Mouse (Mus musculus) liver, embryonic 11.5 days (tissue): ENCODE measurements around the gene Kcnj4. TPM values are rescaled to one million over a fixed set of nuclear protein-coding genes. Genes with fewer than 3 reads are reported as not detected.

ENCODE experiments used
- ATAC-seq: fragments of 200-750 bp; cut with Nextera tagmentation; replicated peaks from 2 replicates; pipeline ENCODE4 v1.8.0; 2017; ENCODE audit warnings: moderate number of reproducible peaks, mild to moderate bottlenecking, moderate TSS enrichment, moderate library complexity; ENCODE audit not compliant: low FRiP score
- DNase-seq: peaks from one replicate; pipeline ENCODE4 v3.0.0-alpha.2; 2017; ENCODE audit warnings: low spot score
- H3K27ac ChIP-seq: fragments of 300-500 bp; sonication (generic); 2 replicates; pipeline ENCODE4 v1.5.1; 2014; ENCODE audit warnings: mild to moderate bottlenecking, low read depth, low read length, control low read depth
- H3K27me3 ChIP-seq: fragments of 300-500 bp; sonication (generic); replicated peaks from 2 replicates; pipeline ENCODE4 v1.6.1; 2014; ENCODE audit warnings: low read length, mixed read lengths; ENCODE audit not compliant: control insufficient read depth, insufficient read depth
- H3K36me3 ChIP-seq: fragments of 300-500 bp; sonication (generic); 2 replicates; pipeline ENCODE4 v1.6.1; 2014; ENCODE audit warnings: mild to moderate bottlenecking, low read length, moderate library complexity, mixed read lengths; ENCODE audit not compliant: control insufficient read depth, insufficient read depth
- H3K4me1 ChIP-seq: fragments of 300-500 bp; sonication (generic); replicated peaks from 2 replicates; pipeline ENCODE4 v1.6.1; 2014; ENCODE audit warnings: low read length, mixed read lengths; ENCODE audit not compliant: control insufficient read depth, insufficient read depth
- H3K4me2 ChIP-seq: fragments of 300-500 bp; sonication (generic); 2 replicates; pipeline ENCODE4 v1.6.1; 2014; ENCODE audit warnings: mild to moderate bottlenecking, control low read depth, moderate library complexity
- H3K4me3 ChIP-seq: fragments of 300-500 bp; sonication (generic); 2 replicates; pipeline ENCODE4 v1.5.1; 2014; ENCODE audit warnings: low read depth, low read length, control low read depth
- H3K9ac ChIP-seq: fragments of 300-500 bp; sonication (generic); 2 replicates; pipeline ENCODE4 v1.6.1; 2014; ENCODE audit warnings: low read depth, low read length, control low read depth
- H3K9me3 ChIP-seq: fragments of 300-500 bp; sonication (generic); 2 replicates; pipeline ENCODE4 v1.6.1; 2016; ENCODE audit warnings: low read length, inconsistent platforms, mixed read lengths; ENCODE audit not compliant: control insufficient read depth
- WGBS: fragments of 180-500 bp; shearing (Covaris S2); extraction: QIAGEN DNeasy Blood & Tissue Kit; methylation state at CpG from one replicate; pipeline ENCODE4 v1.1.7; 2014; 5-methylcytosine and 5-hydroxymethylcytosine counted together
- polyA plus RNA-seq: library from polyadenylated mRNA; unstranded; fragments of >200 nt; fragmentation: Nextera tagmentation; extraction: Ambion mirVana; gene quantifications from 2 replicates; pipeline ENCODE4 v1.2.1, GENCODE M21; 2014

Gene Kcnj4
- polyA plus RNA-seq, 1 experiment from 2014 or later: not detected

GRCm38 (mm10) chr15:79533796-79534195 is 28.8 kb upstream of the Kcnj4 start:
- Histone ChIP-seq H3K36me3 (peaks cover 87% of the 10 kb centered on the region), H3K27me3 (no peaks in the 10 kb centered on the region), H3K9ac (no peak overlapping the region), H3K4me3 (no peak overlapping the region), H3K27ac (no peak overlapping the region), H3K4me2 (no peak overlapping the region), H3K4me1 (no peaks in the 10 kb centered on the region), H3K9me3 (no peaks in the 10 kb centered on the region)
- ATAC-seq (no peak), DNase-seq (no peak)
- 90% methylated on average over 3 of the region's 3 CpGs for WGBS

GRCm38 (mm10) chr15:79529935-79530334 is 24.9 kb upstream of the Kcnj4 start:
- H3K36me3 ChIP-seq: peaks cover 63% of the 10 kb centered on the region
- ATAC-seq (no peak), DNase-seq (no peak)
- no peaks in the 10 kb centered on the region for H3K9me3 ChIP-seq
- no peaks in the 10 kb centered on the region for H3K4me1 ChIP-seq
- H3K27ac ChIP-seq: no peak overlapping the region
- 84% methylated on average over 7 of the region's 7 CpGs for WGBS
- H3K27me3 ChIP-seq: no peaks in the 10 kb centered on the region
- H3K4me2 ChIP-seq: no peak overlapping the region
- H3K4me3 ChIP-seq: no peak overlapping the region
- H3K9ac ChIP-seq: no peak overlapping the region

- no peak overlapping the region for H3K9ac ChIP-seq
- no peaks in the 10 kb centered on the region for H3K9me3 ChIP-seq
- no peak overlapping the region for H3K27ac ChIP-seq
- no peak overlapping the region for H3K4me3 ChIP-seq
- H3K4me1 ChIP-seq: no peaks in the 10 kb centered on the region
- H3K4me2 ChIP-seq: no peak overlapping the region
- no peak for ATAC-seq
- WGBS: 78% methylated on average over 5 of the region's 5 CpGs
- DNase-seq: no peak
- H3K36me3 ChIP-seq: peaks cover 46% of the 10 kb centered on the region
- no peaks in the 10 kb centered on the region for H3K27me3 ChIP-seq
Observed at GRCm38 (mm10) chr15:79527991-79528639, 23.1 kb upstream of the Kcnj4 start.

- no peak for DNase-seq
- H3K4me2 ChIP-seq: no peak overlapping the region
- no peak overlapping the region for H3K27ac ChIP-seq
- H3K27me3 ChIP-seq: no peaks in the 10 kb centered on the region
- H3K36me3 ChIP-seq: peaks cover 39% of the 10 kb centered on the region
- H3K4me3 ChIP-seq: no peak overlapping the region
- no peak overlapping the region for H3K9ac ChIP-seq
- no peaks in the 10 kb centered on the region for H3K9me3 ChIP-seq
- ATAC-seq: no peak
- no peaks in the 10 kb centered on the region for H3K4me1 ChIP-seq
- WGBS: 82% methylated on average over 4 of the region's 4 CpGs
Observed at GRCm38 (mm10) chr15:79527192-79527591, 22.2 kb upstream of the Kcnj4 start.

- H3K9me3 ChIP-seq: no peaks in the 10 kb centered on the region
- H3K4me2 ChIP-seq: no peak overlapping the region
- peaks cover 31% of the 10 kb centered on the region for H3K36me3 ChIP-seq
- no peaks in the 10 kb centered on the region for H3K27me3 ChIP-seq
- no peak overlapping the region for H3K27ac ChIP-seq
- no peak overlapping the region for H3K9ac ChIP-seq
- DNase-seq (no peak), ATAC-seq (0 out of 2 replicates have a peak, but pooled peaks have one; percentile 39)
- H3K4me1 ChIP-seq: no peaks in the 10 kb centered on the region
- 64% methylated on average over 9 of the region's 9 CpGs for whole genome bisulfite sequencing
- H3K4me3 ChIP-seq: no peak overlapping the region
Observed at GRCm38 (mm10) chr15:79525979-79526768, 21.1 kb upstream of the Kcnj4 start.

GRCm38 (mm10) chr15:79525564-79525963 is 20.5 kb upstream of the Kcnj4 start:
- no peaks in the 10 kb centered on the region for H3K27me3 ChIP-seq
- H3K4me3 ChIP-seq: no peak overlapping the region
- ATAC-seq (no peak), DNase-seq (no peak)
- H3K9ac ChIP-seq: no peak overlapping the region
- H3K27ac ChIP-seq: no peak overlapping the region
- H3K36me3 ChIP-seq: peaks cover 25% of the 10 kb centered on the region
- H3K9me3 ChIP-seq: no peaks in the 10 kb centered on the region
- H3K4me1 ChIP-seq: no peaks in the 10 kb centered on the region
- WGBS: 83% methylated on average over 5 of the region's 5 CpGs
- H3K4me2 ChIP-seq: no peak overlapping the region

GRCm38 (mm10) chr15:79519400-79520220 is 14.6 kb upstream of the Kcnj4 start:
- Histone ChIP-seq H3K27ac (no peak overlapping the region), H3K4me3 (no peak overlapping the region), H3K9ac (no peak overlapping the region), H3K4me1 (peaks cover 7% of the 10 kb centered on the region), H3K36me3 (no peaks in the 10 kb centered on the region), H3K4me2 (peak overlapping the region; percentile 19), H3K9me3 (no peaks in the 10 kb centered on the region), H3K27me3 (peaks cover 36% of the 10 kb centered on the region)
- ATAC-seq: 0 out of 2 replicates have a peak, but pooled peaks have one; percentile 34
- WGBS: 43% methylated on average over 16 of the region's 16 CpGs
- no peak for DNase-seq

- DNase-seq (no peak), ATAC-seq (no peak)
- peaks cover 46% of the 10 kb centered on the region for H3K27me3 ChIP-seq
- H3K9me3 ChIP-seq: no peaks in the 10 kb centered on the region
- H3K27ac ChIP-seq: no peak overlapping the region
- WGBS: 82% methylated on average over 3 of the region's 3 CpGs
- H3K4me1 ChIP-seq: peaks cover 7% of the 10 kb centered on the region
- no peaks in the 10 kb centered on the region for H3K36me3 ChIP-seq
- no peak overlapping the region for H3K4me2 ChIP-seq
- no peak overlapping the region for H3K9ac ChIP-seq
- no peak overlapping the region for H3K4me3 ChIP-seq
Observed at GRCm38 (mm10) chr15:79518571-79518970, 13.5 kb upstream of the Kcnj4 start.
